Mouse (Mus musculus) hindlimb bud, embryonic 11.5 days (tissue): ENCODE measurements at regions not wholly inside any gene's neighbourhood (a gene's known extent, or its start where the extent isn't known, plus 50 kb on each side); places are given as distances from the start of the nearest gene placed in this dataset.
"Not testable (repeated sequence)": the region's sequence is repeated elsewhere in the genome, so short reads cannot be mapped to it uniquely, and the experiment has no call there.

ENCODE experiments used
- DNase-seq: peaks from one replicate; pipeline ENCODE4 v3.0.0-alpha.2; 2012; ENCODE audit warnings: low read depth, low spot score; ENCODE audit errors: extremely low spot score

DNA sequence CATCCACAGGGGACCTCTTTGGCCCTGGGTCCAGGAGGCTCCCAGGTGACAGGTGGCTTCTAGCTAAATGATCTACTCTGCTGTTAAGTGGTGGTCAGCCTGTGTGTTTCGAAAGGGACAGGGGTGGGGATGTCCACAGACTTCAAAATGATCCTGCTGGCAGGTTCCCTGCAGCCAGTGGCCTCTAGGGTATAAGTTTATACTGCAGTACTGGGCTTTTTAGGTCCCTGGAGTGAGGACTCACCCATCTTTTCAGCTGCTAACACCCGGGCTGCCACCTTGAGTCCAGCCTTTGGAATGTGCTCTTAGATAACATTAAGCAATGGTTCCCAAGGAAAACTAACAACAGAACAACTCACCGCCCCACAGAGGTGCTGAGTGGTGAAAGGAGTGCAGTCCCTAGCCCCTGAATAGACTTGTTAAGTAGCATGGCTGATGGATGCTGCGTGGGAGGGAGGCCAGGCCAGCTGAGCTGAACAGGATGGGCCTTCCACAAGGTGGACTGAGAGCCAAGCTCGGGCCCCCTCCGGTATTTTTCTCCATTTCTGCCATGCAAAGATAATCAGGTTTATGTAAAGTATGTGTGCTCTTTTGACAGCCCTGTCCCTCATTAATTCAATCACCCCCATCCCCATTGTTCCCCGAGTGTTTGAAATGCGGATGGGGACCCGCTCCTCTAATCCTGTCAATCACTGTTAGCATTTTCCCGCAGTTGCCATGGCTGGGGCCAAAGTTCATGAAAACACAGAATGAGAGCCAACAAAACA, 226.0 kb upstream of the Irx4 start:
- no peak for DNase-seq

DNA sequence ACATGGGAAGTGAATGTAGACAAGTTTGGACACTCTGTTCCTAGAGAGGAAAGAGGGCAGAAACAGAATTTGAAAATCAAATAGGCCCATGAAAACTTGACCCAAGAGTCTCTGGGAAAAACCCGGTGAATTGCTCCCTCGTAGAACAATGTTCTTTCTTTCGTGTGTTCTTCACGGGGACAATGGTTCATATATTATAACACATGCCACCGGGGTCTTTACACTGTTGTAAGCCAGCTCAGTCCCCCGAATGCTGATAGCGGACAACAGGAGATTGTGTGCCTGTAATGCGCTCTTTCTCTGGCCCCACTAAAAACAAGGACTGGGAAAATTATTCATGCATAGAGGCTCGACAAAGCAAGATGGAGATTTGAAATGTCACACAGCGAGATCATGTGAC, 225.4 kb upstream of the Irx4 start:
- DNase-seq, result no peak

DNA sequence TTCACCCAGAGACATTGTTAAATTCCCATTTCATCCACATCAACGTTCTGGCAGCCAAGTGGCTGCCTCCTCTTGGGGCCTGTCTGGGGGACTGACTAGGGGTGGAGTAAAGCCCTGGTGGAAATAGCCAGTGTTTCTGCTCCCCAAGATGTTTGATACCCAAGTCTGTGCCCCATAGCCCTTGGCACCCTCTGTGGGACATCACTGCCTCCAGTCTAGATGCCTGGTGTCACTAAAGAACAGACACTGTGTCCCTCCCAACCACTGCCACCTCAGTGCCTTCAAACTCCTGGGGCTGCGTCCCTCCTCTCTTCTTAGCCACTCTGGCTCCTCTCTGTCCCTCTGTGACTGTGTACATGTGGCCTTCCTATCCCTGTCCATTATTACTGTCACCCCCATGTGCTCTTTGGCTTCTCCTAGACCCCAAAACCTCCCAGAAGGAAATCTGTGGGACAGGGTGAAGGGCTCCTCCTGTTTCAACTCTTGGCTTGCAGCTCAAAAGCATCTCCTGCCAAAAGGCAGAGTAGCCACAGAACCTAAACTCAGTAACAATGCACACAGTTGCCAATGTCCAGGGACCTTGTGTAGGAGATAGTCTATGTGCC, 224.8 kb upstream of the Irx4 start:
- DNase-seq, result no peak

DNA sequence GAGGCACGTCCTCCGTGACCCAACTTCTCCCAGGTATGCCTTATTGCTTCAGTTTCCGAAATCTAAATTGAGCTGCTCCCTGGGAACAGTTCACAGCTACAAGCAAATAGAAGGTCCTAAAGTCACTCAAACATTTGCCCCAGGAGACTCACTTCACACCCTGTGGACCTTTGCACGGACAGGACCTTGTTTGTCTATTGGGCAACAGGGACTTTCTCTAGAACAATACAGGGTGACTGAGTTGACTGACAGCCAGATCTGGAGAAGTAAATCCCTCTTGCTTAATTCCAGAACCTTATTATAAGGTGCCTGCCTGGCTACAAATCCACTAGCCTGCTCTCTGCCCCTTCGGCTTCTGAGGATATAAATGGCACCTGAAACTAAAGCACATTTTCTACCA, 220.5 kb upstream of the Irx4 start:
- DNase-seq, result no peak

DNA sequence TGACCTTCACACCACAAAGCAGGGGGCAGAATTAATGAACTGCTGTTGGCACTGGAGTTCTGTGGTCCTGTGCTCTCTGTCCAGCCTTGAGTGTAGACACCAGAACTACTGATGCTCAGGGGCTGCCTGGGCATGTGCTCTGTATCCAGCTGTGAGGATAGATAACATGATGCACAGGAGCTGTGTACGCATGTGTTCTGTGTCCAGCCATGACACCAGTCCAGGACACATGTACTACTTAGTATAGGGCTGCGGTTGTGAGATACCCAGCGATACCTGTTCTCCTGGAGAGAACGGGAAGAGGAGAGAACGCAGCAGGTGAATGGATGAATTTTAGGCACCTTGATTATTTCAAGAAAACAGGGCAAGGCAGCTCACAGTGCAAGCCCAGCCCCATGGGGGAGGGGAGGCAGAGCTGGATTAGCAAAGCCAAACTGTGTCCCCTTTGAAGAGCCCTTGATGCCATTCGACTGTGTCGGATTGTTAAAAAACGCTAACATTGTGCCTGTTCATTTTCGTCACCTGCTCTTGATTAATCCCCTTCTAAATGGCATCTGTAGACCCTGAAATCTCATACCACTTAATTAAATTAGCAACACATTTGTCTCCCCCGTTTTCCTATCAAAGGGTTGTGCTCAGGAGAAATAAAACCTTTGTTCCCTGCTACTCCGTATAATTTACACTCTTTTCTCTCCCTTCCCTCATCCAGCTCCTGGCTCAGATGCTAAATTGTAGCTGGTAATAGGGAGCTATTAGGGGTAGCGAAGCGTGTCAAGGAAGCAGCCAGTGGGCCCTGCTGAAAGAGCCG, 218.8 kb upstream of the Irx4 start:
- peak; percentile 20 for DNase-seq

DNA sequence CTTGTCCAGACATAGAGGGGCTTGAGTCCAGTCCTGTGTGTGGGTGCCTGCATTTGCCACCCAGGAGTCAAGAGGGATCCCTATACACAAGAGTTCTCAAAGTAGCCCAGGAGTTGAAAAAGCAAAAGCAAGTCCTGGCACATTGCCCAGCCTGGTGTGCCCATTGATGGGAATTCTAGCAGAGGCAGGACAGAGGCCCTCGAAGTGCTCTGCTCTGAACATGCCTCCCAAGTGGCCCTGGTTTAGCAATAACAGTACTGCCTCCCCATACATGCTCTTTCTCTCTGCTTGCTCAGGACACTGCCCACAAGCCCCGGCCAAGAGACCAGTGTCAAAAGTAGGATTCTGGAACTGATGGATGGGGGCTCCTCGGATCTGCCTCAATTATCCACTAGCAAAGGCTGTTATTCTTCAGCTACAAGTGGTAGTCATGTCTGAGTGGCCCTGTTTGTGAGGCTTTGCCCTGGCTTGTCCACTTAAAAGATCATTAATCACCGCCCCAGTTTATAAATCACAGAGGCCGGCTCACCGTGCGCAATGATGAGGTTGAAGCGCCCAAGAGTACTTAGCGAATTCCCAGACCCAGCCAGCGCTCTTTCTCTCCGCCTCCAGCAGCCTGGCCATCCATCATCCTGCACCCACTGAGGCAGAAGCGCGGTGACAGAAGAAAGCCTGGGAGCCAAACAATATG, 190.3 kb upstream of the Irx4 start:
- DNase-seq, result no peak

DNA sequence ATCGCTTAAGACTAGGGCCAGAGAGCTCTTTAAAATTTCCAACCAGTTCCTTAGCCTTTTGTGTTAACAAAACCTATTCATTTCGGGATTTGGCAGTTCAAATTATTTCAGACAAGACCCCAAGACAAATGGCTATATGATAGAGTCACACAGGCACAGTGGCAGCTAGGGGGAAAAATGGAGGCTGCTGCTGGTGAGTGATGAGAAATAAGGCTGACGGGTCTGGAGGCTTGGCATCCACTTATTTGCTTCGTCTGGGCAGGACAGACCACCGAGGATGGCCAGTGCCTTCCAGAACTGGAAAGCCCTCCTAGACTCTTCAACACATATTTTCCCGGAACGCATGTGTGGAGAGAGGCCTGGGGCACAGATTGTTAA, 189.8 kb upstream of the Irx4 start:
- no peak for DNase-seq

DNA sequence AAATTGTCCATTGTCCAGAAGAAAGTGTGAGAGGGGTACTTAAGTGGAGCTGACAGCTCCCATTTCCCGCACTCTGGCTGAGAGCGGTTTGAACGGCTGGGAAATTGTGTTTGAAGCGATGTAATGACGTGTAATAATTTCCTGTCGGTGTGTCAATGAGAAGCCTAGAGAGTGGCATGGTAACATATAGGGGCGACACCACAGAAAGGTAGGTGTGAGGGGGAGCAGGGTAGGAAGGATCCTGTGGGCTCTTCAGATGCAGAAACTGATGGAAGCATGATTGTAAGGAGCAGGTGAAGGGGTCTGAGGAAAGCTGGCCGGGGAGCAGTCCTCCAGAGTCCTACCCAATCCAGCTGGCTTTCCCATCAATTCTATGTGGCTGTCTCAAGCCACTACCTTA, 189.2 kb upstream of the Irx4 start:
- DNase-seq, result no peak

DNA sequence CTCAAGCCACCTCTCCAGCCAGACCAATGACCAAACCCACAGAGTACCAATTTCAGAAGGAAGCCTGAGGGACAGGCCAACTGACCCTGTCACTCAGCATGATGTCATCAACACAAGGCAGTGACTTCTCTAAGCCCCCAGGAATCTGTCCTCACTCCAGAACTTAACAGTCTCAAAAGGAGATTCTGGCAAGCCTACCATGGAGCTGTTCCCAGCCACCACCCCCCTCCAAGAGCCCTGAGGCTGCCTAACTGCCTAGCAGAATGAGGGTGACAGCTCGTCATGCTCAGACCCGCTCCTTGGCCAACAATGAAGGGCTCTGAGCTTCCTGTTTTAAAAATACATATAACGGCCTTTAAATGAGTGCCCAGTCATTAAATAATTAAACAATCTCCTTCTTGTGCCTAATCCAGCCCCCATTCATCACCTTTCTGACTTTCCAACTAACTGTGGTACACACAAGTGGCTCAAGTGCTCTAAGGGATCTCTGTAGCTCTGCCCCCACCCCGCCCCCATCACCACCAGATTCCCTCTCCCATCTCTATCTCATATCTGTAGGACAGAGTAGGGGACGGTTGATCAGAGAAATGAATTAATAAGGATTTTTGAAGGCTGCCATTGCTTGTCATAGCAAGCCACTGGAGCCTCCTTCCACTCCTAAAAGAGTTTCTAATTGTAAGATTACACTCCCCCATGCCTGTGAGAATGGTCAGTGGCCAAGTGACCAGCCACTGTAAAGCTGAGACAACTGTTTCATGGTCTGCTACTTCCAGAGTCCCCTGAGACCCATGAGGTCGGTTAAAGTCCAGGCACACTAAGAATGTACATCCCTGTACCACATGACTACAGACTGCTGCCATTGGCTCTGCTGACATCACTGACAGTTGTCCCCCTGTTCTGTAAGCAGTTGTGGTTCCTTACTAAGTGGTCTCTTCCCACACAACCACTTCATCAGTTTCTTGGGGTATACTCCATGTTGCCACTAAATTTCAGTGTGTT, 188.1 kb upstream of the Irx4 start:
- DNase-seq, result no peak

DNA sequence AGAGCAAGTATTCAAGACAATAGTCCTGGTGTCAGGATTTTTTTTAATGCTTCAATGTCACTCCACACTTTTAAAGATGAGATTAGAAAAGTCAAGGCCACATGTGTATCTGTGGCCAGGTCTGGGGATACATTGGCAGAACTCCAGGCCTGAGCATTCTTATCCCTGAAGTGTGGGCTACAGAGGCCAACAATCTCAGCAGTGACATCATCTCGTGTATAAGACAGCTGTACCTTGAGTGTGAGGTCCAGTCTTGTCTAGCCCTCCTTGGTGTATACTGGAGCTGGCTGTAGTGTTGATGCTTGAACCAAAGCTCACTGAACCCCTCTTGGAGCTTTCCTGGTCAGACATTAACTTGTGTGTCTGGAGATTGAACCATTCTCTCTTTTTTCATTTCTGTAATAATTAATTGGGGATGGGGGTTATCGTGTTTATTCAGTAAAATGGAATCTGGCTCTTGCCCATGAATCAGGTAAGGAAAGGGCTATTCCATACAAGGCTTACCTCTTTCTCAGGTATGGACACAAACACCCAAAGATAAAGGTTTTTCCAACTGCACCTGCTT, 182.3 kb upstream of the Irx4 start:
- DNase-seq, result no peak

DNA sequence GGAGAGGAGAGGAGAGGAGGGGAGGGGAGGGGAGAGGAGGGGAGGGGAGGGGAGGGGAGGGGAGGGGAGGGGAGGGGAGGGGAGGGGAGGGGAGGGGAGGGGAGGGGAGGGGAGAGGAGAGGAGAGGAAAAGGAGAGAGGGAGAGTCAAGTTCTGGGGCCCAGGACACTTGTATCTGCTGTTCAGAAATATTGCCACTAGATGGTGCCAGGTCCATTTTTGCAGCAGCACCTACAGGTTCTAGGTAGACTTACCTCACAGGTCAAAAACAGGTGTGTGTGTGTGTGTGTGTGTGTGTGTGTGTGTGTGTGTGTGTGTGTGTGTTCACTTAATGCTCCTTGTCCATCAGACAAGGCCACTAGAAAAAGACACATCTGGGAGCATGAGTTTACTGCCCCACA, 172.5 kb upstream of the Irx4 start:
- not testable (repeated sequence) for DNase-seq

DNA sequence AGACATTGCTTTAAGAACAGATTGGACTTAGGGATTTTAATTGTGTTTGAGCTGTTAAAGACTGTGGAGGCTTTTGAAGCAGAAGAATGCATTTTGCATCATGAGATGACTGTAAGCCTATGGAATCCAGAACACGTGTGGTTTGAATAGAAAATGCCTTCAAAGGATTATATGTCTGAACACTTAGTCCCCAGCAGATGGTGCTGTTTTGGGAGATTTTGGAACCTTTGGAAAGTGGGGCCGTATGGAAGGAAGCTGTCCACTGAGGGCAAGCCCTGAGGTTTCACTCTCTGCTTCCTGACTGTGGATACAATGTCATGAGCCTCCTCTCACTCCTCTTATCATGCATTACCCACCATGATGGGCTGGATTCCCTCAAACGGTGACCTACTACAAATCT, 168.4 kb upstream of the Irx4 start:
- no peak for DNase-seq

DNA sequence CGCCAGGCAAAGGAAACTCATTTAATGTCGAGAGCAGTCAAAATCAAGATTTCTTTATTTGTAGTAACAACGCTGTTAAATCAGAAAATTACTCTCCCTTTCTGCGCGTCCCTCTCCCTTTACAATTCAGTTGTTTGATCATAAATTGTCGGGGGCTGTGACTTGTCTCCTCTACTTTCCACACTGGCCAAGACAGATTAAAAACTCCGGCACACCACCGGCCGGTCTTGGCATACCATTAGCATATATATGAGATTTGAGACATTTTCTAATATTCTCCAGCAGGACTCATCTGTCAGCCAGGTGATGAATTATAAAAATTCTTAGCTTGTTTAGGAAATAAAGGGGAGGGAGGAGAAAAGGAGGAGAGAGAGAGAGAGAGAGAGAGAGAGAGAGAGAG, 162.8 kb upstream of the Irx4 start:
- DNase-seq, result no peak

DNA sequence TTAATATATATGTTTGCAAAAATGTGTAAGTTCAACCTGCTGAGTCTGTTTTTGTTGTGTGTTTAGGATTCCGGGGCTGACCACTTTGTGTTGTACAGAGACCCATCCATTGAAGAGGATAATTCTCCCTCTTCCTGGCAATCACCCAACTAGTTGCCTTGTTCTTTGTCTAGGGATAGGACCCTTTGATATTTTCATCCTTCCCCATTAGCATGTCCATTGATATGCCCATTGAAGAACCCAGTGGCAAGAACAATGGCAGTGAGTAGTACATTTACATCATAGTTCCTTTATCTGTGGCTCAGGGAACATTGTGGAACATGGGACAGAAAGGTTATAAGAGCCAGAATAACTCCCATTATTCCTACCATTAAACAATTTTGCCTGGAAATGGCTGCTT, 160.9 kb upstream of the Irx4 start:
- no peak for DNase-seq

DNA sequence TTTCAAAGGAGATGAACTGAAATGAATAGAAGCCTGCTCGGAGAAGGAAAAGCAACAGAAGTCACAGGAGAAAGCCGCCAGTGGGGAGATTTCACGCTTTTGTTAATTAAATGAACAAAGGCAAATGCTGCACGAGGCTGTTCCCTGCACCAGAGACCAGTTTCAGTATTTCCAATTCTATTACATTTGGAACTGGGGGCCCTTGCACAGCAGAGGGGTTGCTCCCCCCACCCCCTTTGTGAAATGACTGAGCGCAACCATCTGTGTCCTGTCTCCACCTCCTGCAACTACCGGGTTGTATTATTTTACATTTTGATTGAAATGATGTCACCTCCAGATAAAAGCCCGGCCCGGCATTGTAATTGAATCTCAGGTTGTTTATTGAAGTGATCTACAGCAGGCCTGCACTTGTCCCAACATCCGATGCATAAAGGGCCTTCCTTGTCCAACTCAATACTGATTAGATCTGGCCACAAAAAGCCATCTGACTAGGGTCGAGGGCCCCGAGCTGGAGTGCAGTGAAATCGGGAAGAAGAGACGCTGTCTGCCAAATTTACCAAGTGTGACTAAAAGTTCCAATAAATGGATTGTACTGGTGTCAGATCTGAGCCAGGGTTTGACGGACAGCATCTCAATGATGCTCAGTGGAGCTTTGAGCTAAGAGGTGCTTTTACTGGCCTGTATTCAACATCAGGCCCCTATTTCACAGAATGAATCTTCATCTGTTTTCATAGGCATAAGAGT, 152.9 kb upstream of the Irx4 start:
- no peak for DNase-seq

DNA sequence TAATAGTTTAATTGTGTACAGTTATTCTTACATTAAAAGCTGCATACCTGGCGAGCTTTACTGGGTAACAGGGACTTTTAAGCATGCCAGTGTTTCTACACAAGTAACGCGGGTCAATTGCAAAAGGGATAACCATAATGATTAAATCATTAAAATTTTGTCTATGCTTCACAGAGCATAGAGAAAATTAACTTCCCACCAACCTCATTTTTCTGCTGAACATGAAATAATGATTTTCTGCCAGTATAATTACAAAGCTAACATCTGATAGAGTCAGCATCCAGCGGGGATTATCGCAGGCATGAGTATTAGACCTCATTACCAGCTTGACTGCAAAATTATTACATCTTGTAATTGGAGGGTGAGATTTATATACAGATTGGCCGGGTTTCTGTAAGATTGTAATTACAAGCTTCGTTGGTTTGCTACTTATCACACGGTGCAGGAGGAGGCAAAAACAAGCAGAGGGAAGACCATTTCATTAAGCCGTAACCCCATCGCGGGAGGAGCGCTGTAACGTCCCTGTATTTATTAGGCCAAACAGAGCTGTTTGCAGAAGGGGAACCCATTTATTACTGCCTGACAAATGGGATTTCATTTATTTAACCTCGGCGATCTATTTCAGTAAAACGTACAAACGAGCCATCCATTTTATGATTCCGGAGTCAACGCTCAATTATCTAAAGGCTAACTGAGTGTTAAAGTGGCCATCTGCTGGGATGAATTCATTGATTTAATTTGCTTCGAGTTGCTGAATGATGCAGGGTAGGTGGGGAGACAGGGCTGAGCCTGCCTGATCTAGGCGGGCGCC, 143.3 kb upstream of the Irx4 start:
- DNase-seq, result no peak

DNA sequence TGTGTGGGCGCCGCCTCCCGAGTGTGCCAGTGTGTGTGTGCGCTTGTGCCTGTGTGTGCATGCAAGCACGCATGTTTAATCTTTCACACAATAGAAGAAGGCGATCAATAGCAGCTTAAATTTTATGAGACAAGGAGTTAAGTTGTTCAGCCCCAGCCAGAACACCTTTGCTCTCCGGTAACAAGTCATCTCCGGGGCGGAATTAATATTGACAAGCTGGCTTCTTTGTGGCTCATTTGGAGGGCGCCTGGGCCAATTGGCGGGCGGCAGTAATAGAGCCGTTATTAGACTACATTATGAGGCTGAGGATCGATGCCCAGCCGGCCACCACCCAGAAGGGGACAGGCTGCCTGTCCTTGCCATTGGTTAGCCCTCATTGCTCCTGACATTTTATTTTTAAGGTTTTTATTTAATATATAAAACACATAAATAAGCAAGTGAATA, 142.6 kb upstream of the Irx4 start:
- no peak for DNase-seq

DNA sequence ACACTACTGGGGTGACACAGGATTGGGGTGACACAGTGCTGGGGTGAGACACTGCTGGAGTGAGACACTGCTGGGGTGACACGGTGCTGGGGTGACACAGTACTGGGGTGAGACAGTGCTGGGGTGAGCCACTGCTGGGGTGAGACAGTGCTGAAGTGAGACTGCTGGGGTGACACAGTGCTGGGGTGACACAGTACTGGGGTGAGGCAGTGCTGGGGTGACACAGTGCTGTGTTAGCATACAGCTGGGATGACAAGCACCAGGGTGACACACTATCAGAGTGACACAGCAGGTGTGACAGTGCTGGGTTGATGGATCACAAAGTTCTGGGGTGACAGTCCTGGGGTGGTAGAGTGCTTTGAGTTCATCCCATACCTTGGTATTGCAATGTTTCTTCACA, 137.3 kb upstream of the Irx4 start:
- DNase-seq, result no peak
